Mouse (Mus musculus) lung, postnatal 25 days (tissue): ENCODE measurements around the gene 4930402H24Rik.
A peak's percentile ranks its signal among the peaks of the same experiment; 100 is the strongest.

Experiments
- DNase-seq: peaks from one replicate; pipeline ENCODE4 v3.0.0; 2022; ENCODE audit warnings: low spot score

The 4930402H24Rik gene

GRCm38 (mm10) chr2:130805146-130805545 lies 101.1 kb downstream of the 4930402H24Rik start:
- DNase-seq = no peak

GRCm38 (mm10) chr2:130803706-130804105 lies 102.5 kb downstream of the 4930402H24Rik start:
- DNase-seq = no peak

- DNase-seq = no peak
Observed at GRCm38 (mm10) chr2:130795731-130796130, 110.5 kb downstream of the 4930402H24Rik start.

- DNase-seq = no peak
Observed at GRCm38 (mm10) chr2:130791722-130792121, 114.5 kb downstream of the 4930402H24Rik start.

GRCm38 (mm10) chr2:130789642-130790041 lies 116.6 kb downstream of the 4930402H24Rik start:
- DNase-seq = no peak

GRCm38 (mm10) chr2:130789039-130789438 lies 117.2 kb downstream of the 4930402H24Rik start:
- DNase-seq = no peak

GRCm38 (mm10) chr2:130784939-130785338 lies 121.3 kb downstream of the 4930402H24Rik start:
- DNase-seq = no peak

- DNase-seq = no peak
Observed at GRCm38 (mm10) chr2:130780615-130781303, 125.4 kb downstream of the 4930402H24Rik start.

GRCm38 (mm10) chr2:130779935-130780334 lies 126.3 kb downstream of the 4930402H24Rik start:
- no peak for DNase-seq

- peak; percentile 11 for DNase-seq
Observed at GRCm38 (mm10) chr2:130776610-130777009, 129.6 kb downstream of the 4930402H24Rik start.

- no peak for DNase-seq
Observed at GRCm38 (mm10) chr2:130767483-130767882, 138.7 kb downstream of the 4930402H24Rik start.

- no peak for DNase-seq
Observed at GRCm38 (mm10) chr2:130765396-130765795, 140.8 kb downstream of the 4930402H24Rik start.

- DNase-seq = no peak
Observed at GRCm38 (mm10) chr2:130760876-130761275, 145.3 kb downstream of the 4930402H24Rik start.

GRCm38 (mm10) chr2:130755061-130755607 lies 151.1 kb downstream of the 4930402H24Rik start:
- DNase-seq = no peak

GRCm38 (mm10) chr2:130754596-130754995 lies 151.6 kb downstream of the 4930402H24Rik start:
- DNase-seq = no peak

- DNase-seq = no peak
Observed at GRCm38 (mm10) chr2:130750449-130750848, 155.8 kb downstream of the 4930402H24Rik start.

GRCm38 (mm10) chr2:130749708-130750107 lies 156.5 kb downstream of the 4930402H24Rik start:
- no peak for DNase-seq

- DNase-seq = no peak
Observed at GRCm38 (mm10) chr2:130743576-130743975, 162.6 kb downstream of the 4930402H24Rik start.

GRCm38 (mm10) chr2:130740096-130740495 lies 166.1 kb downstream of the 4930402H24Rik start:
- DNase-seq = no peak

GRCm38 (mm10) chr2:130738019-130738418 lies 168.2 kb downstream of the 4930402H24Rik start:
- no peak for DNase-seq

- DNase-seq = no peak
Observed at GRCm38 (mm10) chr2:130735281-130735680, 170.9 kb downstream of the 4930402H24Rik start.

- no peak for DNase-seq
Observed at GRCm38 (mm10) chr2:130733444-130733843, 172.8 kb downstream of the 4930402H24Rik start.

- DNase-seq = no peak
Observed at GRCm38 (mm10) chr2:130731855-130732254, 174.4 kb downstream of the 4930402H24Rik start.

GRCm38 (mm10) chr2:130730746-130731145 lies 175.5 kb downstream of the 4930402H24Rik start:
- peak; percentile 37 for DNase-seq
